Mouse (Mus musculus) spleen, adult 12 weeks (tissue): ENCODE measurements around the gene Oser1.
A peak's percentile ranks its signal among the peaks of the same experiment; 100 is the strongest.
"Not testable (repeated sequence)": the region's sequence is repeated elsewhere in the genome, so short reads cannot be mapped to it uniquely, and the experiment has no call there.

ENCODE experiments used
- DNase-seq: peaks from one replicate; pipeline ENCODE4 v3.0.0; 2022; ENCODE audit warnings: low spot score

The Oser1 gene

GRCm38 (mm10) chr2:163443543-163443942 is 19.0 kb upstream of the Oser1 start:
- DNase-seq = no peak

GRCm38 (mm10) chr2:163439488-163439887 is 15.0 kb upstream of the Oser1 start:
- no peak for DNase-seq

GRCm38 (mm10) chr2:163438619-163439451 is 14.3 kb upstream of the Oser1 start:
- DNase-seq = no peak

GRCm38 (mm10) chr2:163438246-163438618 is 13.7 kb upstream of the Oser1 start, which contains the start of gene Gdap1l1:
Gene Gdap1l1, plus strand, starts transcription at chr2:163438476.
- DNase-seq = no peak

GRCm38 (mm10) chr2:163437800-163438199 is 13.3 kb upstream of the Oser1 start:
- no peak for DNase-seq

- no peak for DNase-seq
These were observed 9.5 kb upstream of the Oser1 start for GRCm38 (mm10) chr2:163433971-163434370.

- no peak for DNase-seq
These were observed 6.8 kb upstream of the Oser1 start for GRCm38 (mm10) chr2:163431289-163431688.

- DNase-seq = no peak
These were observed 4.0 kb upstream of the Oser1 start for GRCm38 (mm10) chr2:163428346-163429011.

GRCm38 (mm10) chr2:163422895-163423660 is 1.4 kb downstream of the Oser1 start:
- no peak for DNase-seq

GRCm38 (mm10) chr2:163420366-163420886 is 4.1 kb downstream of the Oser1 start:
- no peak for DNase-seq

- DNase-seq = peak; percentile 99
These were observed 5.0 kb downstream of the Oser1 start for GRCm38 (mm10) chr2:163419346-163420045.

- no peak for DNase-seq
These were observed 5.6 kb downstream of the Oser1 start for GRCm38 (mm10) chr2:163418841-163419345.

- no peak for DNase-seq
These were observed 6.7 kb downstream of the Oser1 start for GRCm38 (mm10) chr2:163417830-163418229.

GRCm38 (mm10) chr2:163417026-163417425 is 7.5 kb downstream of the Oser1 start:
- no peak for DNase-seq

GRCm38 (mm10) chr2:163412846-163413590 is 11.5 kb downstream of the Oser1 start:
- DNase-seq = no peak

- no peak for DNase-seq
These were observed 12.1 kb downstream of the Oser1 start for GRCm38 (mm10) chr2:163412419-163412818.

- no peak for DNase-seq
These were observed 12.7 kb downstream of the Oser1 start for GRCm38 (mm10) chr2:163411840-163412239.

GRCm38 (mm10) chr2:163411344-163411743 is 13.2 kb downstream of the Oser1 start:
- DNase-seq = not testable (repeated sequence)

GRCm38 (mm10) chr2:163410211-163410610 is 14.3 kb downstream of the Oser1 start:
- no peak for DNase-seq

- no peak for DNase-seq
These were observed 20.3 kb downstream of the Oser1 start for GRCm38 (mm10) chr2:163404037-163404815.
